Mouse (Mus musculus): ENCODE measurements around the gene Eml2. TPM values are rescaled to one million over a fixed set of nuclear protein-coding genes. Genes with fewer than 3 reads are reported as not detected.

Gene Eml2
- polyA plus RNA-seq, 1 experiment from 2014 or later = 14.5 TPM

DNA sequence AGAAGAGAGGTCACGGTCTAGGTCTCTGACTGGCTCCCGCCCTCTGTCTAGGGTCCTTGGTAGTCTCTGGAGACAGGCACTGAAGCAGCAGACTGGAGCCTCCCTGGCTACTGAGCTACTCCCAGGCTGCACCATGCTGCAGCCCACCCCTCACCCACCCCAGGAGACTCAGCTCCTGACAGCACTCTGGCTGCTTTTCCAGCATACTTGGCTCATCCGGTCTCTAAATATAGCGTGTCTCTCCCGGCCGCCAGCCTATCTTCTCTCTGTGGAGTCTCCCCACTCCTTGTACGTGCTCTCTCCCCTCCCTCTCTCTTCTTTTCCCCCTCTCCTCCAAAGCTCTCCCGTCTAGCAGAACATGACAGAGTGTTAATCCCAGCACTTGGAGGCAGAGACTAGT, 6.1 kb upstream of the Eml2 start:
- no peaks in the 10 kb centered on the region for H3K36me3 ChIP-seq (ENCODE audit: insufficient read depth, low read length)
- H3K9me3 ChIP-seq (ENCODE audit: low read length) = peaks cover 4% of the 10 kb centered on the region; the same call in 1 of the 2 replicates
- H3K9ac ChIP-seq (replicated peaks; ENCODE audit: low read length) = 0 out of 2 replicates have a peak overlapping the region, but pooled peaks have one; percentile 9
- peaks cover 9% of the 10 kb centered on the region; the same call in 1 of the 2 replicates for H3K27me3 ChIP-seq (ENCODE audit: insufficient read depth, low read length)
- peaks cover 20% of the 10 kb centered on the region for H3K4me1 ChIP-seq (ENCODE audit: insufficient read depth, low read length)
- 58% methylated on average over 8 of the region's 8 CpGs for whole genome bisulfite sequencing
- no peak overlapping the region for H3K4me3 ChIP-seq (ENCODE audit: low read length)
- peak; percentile 64; the same call in 1 of the 2 replicates for ATAC-seq (ENCODE audit: low FRiP score, low TSS enrichment)
- H3K4me2 ChIP-seq (replicated peaks; ENCODE audit: low read depth, low read length) = no peak overlapping the region
- H3K27ac ChIP-seq (ENCODE audit: low read length) = 0 out of 2 replicates have a peak overlapping the region, but pooled peaks have one; percentile 60

DNA sequence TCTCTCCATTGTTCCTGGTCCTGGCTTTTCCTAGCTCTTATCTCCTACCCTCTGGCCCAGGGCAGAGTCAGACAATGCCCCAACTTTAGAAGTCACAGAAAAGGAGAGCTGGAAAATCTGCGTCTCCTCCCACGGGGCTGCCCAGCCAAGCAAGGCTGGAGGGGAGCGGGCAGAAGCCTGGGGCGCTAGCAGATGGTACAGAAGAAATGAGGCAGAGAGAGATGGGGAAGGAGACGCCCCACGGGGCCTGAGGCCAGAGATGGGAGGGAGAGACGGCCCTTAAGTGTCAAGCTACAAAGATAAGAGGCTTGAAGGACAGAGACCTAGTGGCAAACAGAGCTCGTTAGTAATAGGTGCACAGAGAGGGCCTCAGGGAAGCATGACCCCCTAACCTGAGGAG, 4.4 kb upstream of the Eml2 start:
- Histone ChIP-seq H3K4me1 (ENCODE audit: insufficient read depth, low read length) (peaks cover 24% of the 10 kb centered on the region), H3K4me3 (ENCODE audit: low read length) (no peak overlapping the region), H3K9me3 (ENCODE audit: low read length) (peaks cover 7% of the 10 kb centered on the region; the same call in 1 of the 2 replicates), H3K36me3 (ENCODE audit: insufficient read depth, low read length) (no peaks in the 10 kb centered on the region), H3K27me3 (ENCODE audit: insufficient read depth, low read length) (peaks cover 23% of the 10 kb centered on the region), H3K4me2 (replicated peaks; ENCODE audit: low read depth, low read length) (no peak overlapping the region), H3K9ac (replicated peaks; ENCODE audit: low read length) (peak overlapping the region; percentile 48), H3K27ac (ENCODE audit: low read length) (peak overlapping the region; percentile 61)
- 36% methylated on average over 8 of the region's 8 CpGs for WGBS
- ATAC-seq (ENCODE audit: low FRiP score, low TSS enrichment) = no peak

DNA sequence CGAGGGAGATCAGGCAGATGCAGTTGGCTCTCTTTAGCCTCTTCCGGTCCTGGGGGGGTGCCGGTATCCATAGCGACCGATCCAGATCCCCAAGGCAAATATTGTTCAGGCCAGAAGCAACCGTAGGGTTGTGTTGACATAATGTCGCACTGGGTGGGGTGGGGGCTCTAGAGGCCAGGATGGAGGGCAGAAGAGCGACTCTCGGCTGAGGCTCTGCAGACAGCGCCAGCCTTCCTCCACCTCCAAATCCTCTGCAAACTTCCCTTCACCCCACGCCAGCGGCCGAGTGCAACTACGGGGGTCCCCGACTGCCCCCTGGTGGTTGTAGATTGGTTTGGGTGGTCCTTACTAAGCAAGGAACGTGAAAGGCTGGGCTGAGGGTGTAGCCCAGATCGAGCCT, 3.3 kb upstream of the Eml2 start:
- Histone ChIP-seq H3K9ac (replicated peaks; ENCODE audit: low read length) (peak overlapping the region; percentile 55), H3K4me3 (ENCODE audit: low read length) (peak overlapping the region; percentile 35), H3K27me3 (ENCODE audit: insufficient read depth, low read length) (peaks cover 33% of the 10 kb centered on the region), H3K4me1 (ENCODE audit: insufficient read depth, low read length) (peaks cover 25% of the 10 kb centered on the region), H3K36me3 (ENCODE audit: insufficient read depth, low read length) (no peaks in the 10 kb centered on the region), H3K27ac (ENCODE audit: low read length) (peak overlapping the region; percentile 61; the same call in 1 of the 2 replicates), H3K9me3 (ENCODE audit: low read length) (peaks cover 3% of the 10 kb centered on the region; the same call in 1 of the 2 replicates), H3K4me2 (replicated peaks; ENCODE audit: low read depth, low read length) (peak overlapping the region; percentile 57)
- WGBS = 4% methylated on average over 17 of the region's 17 CpGs
- ATAC-seq (ENCODE audit: low FRiP score, low TSS enrichment) = peak; percentile 58

DNA sequence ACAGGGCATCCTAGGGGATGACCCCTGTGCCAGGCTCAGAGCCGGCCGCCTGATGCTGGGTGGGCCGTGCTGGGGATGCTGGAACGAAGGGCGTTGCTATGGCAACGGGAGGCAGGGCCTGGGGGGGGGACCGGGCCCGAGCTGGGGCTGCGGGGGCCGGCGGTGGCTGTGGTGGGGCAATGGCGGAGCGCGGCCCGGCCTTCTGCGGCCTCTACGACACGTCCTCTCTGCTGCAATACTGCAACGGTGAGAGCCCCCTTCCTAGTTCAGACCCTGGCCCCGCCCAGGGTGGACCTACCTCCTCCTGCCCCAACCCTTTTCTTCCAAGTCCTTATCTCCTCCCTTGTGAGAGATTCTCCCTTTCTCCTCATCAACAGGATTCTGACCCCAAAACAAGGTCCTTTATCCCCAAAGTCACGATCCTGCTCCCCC, 311 bp downstream of the Eml2 start:
- no peak overlapping the region for H3K9ac ChIP-seq (replicated peaks; ENCODE audit: low read length)
- peaks cover 60% of the 10 kb centered on the region for H3K27me3 ChIP-seq (ENCODE audit: insufficient read depth, low read length)
- WGBS = 9% methylated on average over 15 of the region's 21 CpGs

DNA sequence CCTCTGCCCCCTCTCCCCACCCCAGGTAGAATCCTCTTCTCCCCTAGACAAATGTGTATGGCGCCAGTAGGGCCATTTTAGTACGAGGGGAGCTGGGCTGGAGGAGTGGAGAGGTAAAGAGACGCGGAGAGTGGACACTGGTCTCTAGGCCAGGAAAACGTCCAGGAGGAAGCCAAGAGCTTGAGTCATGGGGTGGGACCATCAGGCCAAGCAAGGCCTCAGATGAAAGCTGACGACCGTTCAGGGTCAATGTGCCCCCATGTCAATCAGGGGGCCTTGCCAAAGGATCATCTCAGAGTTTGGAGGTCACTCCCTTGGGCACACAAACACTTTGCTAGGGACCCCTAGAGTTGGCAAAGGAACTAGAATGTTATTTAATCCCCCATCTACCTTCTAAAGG, 995 bp downstream of the Eml2 start:
- no peak overlapping the region for H3K4me2 ChIP-seq (replicated peaks; ENCODE audit: low read depth, low read length)
- no peaks in the 10 kb centered on the region for H3K36me3 ChIP-seq (ENCODE audit: insufficient read depth, low read length)
- H3K4me3 ChIP-seq (ENCODE audit: low read length) = no peak overlapping the region
- H3K4me1 ChIP-seq (ENCODE audit: insufficient read depth, low read length) = peaks cover 38% of the 10 kb centered on the region
- no peak for ATAC-seq (ENCODE audit: low FRiP score, low TSS enrichment)
- H3K27me3 ChIP-seq (ENCODE audit: insufficient read depth, low read length) = peaks cover 60% of the 10 kb centered on the region
- no peak overlapping the region for H3K9ac ChIP-seq (replicated peaks; ENCODE audit: low read length)
- 64% methylated on average over 7 of the region's 7 CpGs for WGBS
- peaks cover 8% of the 10 kb centered on the region for H3K9me3 ChIP-seq (ENCODE audit: low read length)
- H3K27ac ChIP-seq (ENCODE audit: low read length) = no peak overlapping the region

More for the DNA sequence above, 311 bp downstream of the Eml2 start:
- Histone ChIP-seq H3K9me3 (ENCODE audit: low read length) (peaks cover 8% of the 10 kb centered on the region), H3K4me2 (replicated peaks; ENCODE audit: low read depth, low read length) (peak overlapping the region; percentile 39), H3K4me1 (ENCODE audit: insufficient read depth, low read length) (peaks cover 38% of the 10 kb centered on the region), H3K4me3 (ENCODE audit: low read length) (peak overlapping the region; percentile 25), H3K36me3 (ENCODE audit: insufficient read depth, low read length) (no peaks in the 10 kb centered on the region), H3K27ac (ENCODE audit: low read length) (no peak overlapping the region)
- no peak for ATAC-seq (ENCODE audit: low FRiP score, low TSS enrichment)

DNA sequence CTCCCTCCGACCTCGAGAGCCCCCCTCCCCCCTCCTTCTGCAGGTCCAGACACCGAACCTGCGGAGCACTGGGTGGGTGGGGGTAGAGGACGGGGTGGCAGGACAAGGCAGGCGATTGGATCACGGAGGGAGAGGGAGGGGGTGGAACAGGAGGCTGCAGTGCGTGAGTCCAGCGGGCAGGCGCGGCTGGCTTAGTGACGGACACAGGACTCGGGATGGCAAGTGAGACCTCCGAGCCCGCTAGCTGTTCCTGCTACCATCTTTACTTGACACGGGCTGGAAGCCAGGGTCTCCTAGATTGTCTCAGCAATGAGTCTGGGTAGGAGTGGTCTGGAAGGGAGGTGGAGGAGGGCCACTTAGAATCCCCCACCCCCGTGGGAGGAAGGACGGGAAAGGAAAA, 1.8 kb downstream of the Eml2 start:
- 3% methylated on average over 18 of the region's 18 CpGs for WGBS
- Histone ChIP-seq H3K9ac (replicated peaks; ENCODE audit: low read length) (no peak overlapping the region), H3K4me1 (ENCODE audit: insufficient read depth, low read length) (peaks cover 34% of the 10 kb centered on the region), H3K27me3 (ENCODE audit: insufficient read depth, low read length) (peaks cover 60% of the 10 kb centered on the region), H3K4me2 (replicated peaks; ENCODE audit: low read depth, low read length) (peak overlapping the region; percentile 15; the same call in 1 of the 2 replicates), H3K4me3 (ENCODE audit: low read length) (no peak overlapping the region), H3K27ac (ENCODE audit: low read length) (no peak overlapping the region), H3K9me3 (ENCODE audit: low read length) (peaks cover 8% of the 10 kb centered on the region), H3K36me3 (ENCODE audit: insufficient read depth, low read length) (no peaks in the 10 kb centered on the region)
- ATAC-seq (ENCODE audit: low FRiP score, low TSS enrichment) = no peak

DNA sequence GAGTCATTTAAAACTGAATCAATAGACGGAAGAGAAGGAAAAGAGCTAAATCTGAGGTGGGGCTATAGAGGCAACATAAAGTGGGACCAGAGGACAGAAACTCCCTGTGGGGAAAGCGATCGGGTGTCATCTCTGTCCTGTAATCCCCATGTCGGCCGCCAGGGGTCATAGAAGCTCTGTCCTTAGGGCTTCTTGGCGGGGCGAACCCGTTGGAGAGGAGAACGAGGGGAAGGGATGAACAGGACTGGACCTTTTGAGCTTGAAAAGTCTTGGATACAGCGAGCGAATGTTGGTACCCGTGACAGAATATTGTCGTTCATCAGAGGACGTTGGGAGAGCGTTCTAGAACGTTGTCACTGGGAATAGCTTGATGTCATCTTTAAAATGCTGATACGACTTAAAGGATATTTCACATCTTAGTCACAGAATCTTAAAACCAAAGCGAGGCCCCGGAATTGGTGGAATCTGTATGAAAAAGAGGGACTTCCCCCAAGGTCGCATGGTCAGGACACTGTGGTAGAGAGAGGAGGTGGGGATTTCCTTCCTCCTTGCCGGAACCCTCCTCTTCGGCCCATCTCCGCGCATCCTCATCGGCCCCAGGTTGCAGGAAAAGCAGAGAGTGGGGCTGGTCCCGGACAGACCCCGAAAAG, 2.3 kb downstream of the Eml2 start:
- WGBS = 5% methylated on average over 27 of the region's 27 CpGs
- no peak overlapping the region for H3K27ac ChIP-seq (ENCODE audit: low read length)
- no peak overlapping the region for H3K9ac ChIP-seq (replicated peaks; ENCODE audit: low read length)
- peak overlapping the region; percentile 54 for H3K4me2 ChIP-seq (replicated peaks; ENCODE audit: low read depth, low read length)
- H3K36me3 ChIP-seq (ENCODE audit: insufficient read depth, low read length) = no peaks in the 10 kb centered on the region
- peaks cover 60% of the 10 kb centered on the region for H3K27me3 ChIP-seq (ENCODE audit: insufficient read depth, low read length)
- H3K4me1 ChIP-seq (ENCODE audit: insufficient read depth, low read length) = peaks cover 34% of the 10 kb centered on the region
- 0 out of 2 replicates have a peak, but pooled peaks have one; percentile 0 for ATAC-seq (ENCODE audit: low FRiP score, low TSS enrichment)
- H3K9me3 ChIP-seq (ENCODE audit: low read length) = peaks cover 8% of the 10 kb centered on the region
- H3K4me3 ChIP-seq (ENCODE audit: low read length) = peak overlapping the region; percentile 29

DNA sequence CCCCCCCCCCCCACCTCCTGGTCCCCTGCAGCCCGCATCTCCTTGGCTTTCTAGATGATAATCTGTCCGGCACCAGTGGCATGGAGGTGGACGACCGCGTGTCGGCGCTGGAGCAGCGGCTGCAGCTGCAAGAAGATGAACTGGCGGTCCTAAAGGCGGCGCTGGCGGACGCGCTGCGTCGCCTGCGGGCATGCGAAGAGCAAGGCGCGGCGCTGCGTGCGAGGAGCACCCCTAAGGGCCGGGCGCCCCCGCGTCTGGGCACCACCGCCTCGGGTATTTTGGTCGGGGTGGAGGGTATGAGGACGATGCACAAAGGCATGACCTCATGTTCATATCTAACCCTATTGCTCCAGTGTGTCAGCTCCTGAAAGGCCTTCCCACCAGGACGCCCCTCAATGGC, 3.0 kb downstream of the Eml2 start:
- WGBS = under 1% methylated on average over 29 of the region's 32 CpGs
- peak; percentile 3; the same call in 1 of the 2 replicates for ATAC-seq (ENCODE audit: low FRiP score, low TSS enrichment)

DNA sequence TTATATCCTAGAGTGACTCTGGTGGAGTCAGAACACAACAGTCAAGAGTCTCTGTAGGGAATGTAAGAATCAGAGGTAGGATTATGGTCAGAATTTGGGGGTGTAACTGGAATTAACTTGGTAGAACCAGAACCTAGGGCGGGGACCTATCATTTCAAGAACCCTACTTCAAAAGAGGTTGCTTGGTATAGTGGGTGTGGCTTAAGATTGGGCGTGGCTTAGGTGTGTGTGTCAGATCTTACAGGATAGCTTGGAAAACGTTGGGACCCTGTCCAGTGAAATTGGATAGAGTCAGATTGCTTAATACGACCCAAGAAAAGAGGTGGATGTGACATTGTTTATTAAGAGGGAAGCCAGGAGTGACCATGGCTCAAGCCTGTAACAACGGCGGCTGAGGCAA, 3.7 kb downstream of the Eml2 start:
- Histone ChIP-seq H3K9ac (replicated peaks; ENCODE audit: low read length) (peak overlapping the region; percentile 32; the same call in 1 of the 2 replicates), H3K27ac (ENCODE audit: low read length) (no peak overlapping the region), H3K27me3 (ENCODE audit: insufficient read depth, low read length) (peaks cover 53% of the 10 kb centered on the region), H3K4me3 (ENCODE audit: low read length) (no peak overlapping the region), H3K4me1 (ENCODE audit: insufficient read depth, low read length) (peaks cover 43% of the 10 kb centered on the region), H3K4me2 (replicated peaks; ENCODE audit: low read depth, low read length) (peak overlapping the region; percentile 54), H3K36me3 (ENCODE audit: insufficient read depth, low read length) (no peaks in the 10 kb centered on the region), H3K9me3 (ENCODE audit: low read length) (peaks cover 8% of the 10 kb centered on the region)
- WGBS = 35% methylated on average over 6 of the region's 6 CpGs
- ATAC-seq (ENCODE audit: low FRiP score, low TSS enrichment) = no peak

More for the DNA sequence above, 3.0 kb downstream of the Eml2 start:
- peaks cover 35% of the 10 kb centered on the region for H3K4me1 ChIP-seq (ENCODE audit: insufficient read depth, low read length)
- H3K9me3 ChIP-seq (ENCODE audit: low read length) = peaks cover 8% of the 10 kb centered on the region
- no peak overlapping the region for H3K27ac ChIP-seq (ENCODE audit: low read length)
- peak overlapping the region; percentile 32; the same call in 1 of the 2 replicates for H3K9ac ChIP-seq (replicated peaks; ENCODE audit: low read length)
- peak overlapping the region; percentile 54 for H3K4me2 ChIP-seq (replicated peaks; ENCODE audit: low read depth, low read length)
- peaks cover 57% of the 10 kb centered on the region for H3K27me3 ChIP-seq (ENCODE audit: insufficient read depth, low read length)
- peak overlapping the region; percentile 29 for H3K4me3 ChIP-seq (ENCODE audit: low read length)
- H3K36me3 ChIP-seq (ENCODE audit: insufficient read depth, low read length) = no peaks in the 10 kb centered on the region

DNA sequence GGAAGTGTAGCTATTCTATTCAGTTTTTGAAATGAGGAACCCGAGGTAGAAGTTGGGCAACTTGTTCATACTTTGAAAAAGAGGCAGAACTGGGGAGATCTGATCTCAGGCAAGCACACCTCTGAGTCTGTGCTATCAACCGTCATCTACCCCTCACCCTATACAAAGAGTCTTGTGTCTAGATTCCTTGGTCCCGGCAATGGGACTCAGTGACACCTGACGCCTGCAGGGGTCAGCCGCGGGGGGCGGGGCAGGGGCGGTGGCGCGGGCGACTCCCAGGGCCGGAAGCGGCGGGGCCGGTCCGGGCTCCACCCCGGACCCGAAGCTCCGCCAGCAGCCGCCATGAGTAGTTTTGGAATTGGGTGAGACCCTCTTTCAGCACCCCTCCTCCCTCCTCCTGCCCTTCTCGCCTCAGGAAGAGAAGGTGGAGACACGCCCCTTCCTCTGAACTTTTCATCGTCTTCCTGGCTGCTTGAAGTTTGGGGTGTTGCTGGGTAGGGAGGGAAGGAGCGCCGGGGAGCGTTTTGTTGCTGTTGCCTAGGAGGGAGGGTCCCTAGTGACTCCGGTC, 4.7 kb downstream of the Eml2 start:
- H3K9me3 ChIP-seq (ENCODE audit: low read length) = peaks cover 6% of the 10 kb centered on the region
- H3K4me3 ChIP-seq (ENCODE audit: low read length) = peak overlapping the region; percentile 69
- peaks cover 1% of the 10 kb centered on the region; the same call in 1 of the 2 replicates for H3K36me3 ChIP-seq (ENCODE audit: insufficient read depth, low read length)
- H3K9ac ChIP-seq (replicated peaks; ENCODE audit: low read length) = peak overlapping the region; percentile 83
- H3K4me1 ChIP-seq (ENCODE audit: insufficient read depth, low read length) = peaks cover 46% of the 10 kb centered on the region
- peak; percentile 50 for ATAC-seq (ENCODE audit: low FRiP score, low TSS enrichment)
- H3K4me2 ChIP-seq (replicated peaks; ENCODE audit: low read depth, low read length) = peak overlapping the region; percentile 83
- peak overlapping the region; percentile 57 for H3K27ac ChIP-seq (ENCODE audit: low read length)
- peaks cover 46% of the 10 kb centered on the region for H3K27me3 ChIP-seq (ENCODE audit: insufficient read depth, low read length)
- WGBS = 2% methylated on average over 26 of the region's 27 CpGs

All from kidney, embryonic 16.5 days (tissue).